Mouse (Mus musculus): ENCODE results near the gene Eif5a. TPM values are rescaled to one million over a fixed set of nuclear protein-coding genes. Genes with fewer than 3 reads are reported as not detected.
A peak's percentile ranks its signal among the peaks of the same experiment; 100 is the strongest.
"Not testable (repeated sequence)": the region's sequence is repeated elsewhere in the genome, so short reads cannot be mapped to it uniquely, and the experiment has no call there.

Gene Eif5a
- polyA plus RNA-seq, 1 experiment from 2014 or later, result 1,083 TPM

- WGBS, result 79% methylated on average over 4 of the region's 4 CpGs
- Histone ChIP-seq H3K36me3 (ENCODE audit: control insufficient read depth, insufficient read depth, low read length) (no peaks in the 10 kb centered on the region), H3K9ac (replicated peaks; ENCODE audit: low read length) (no peak overlapping the region), H3K4me2 (ENCODE audit: low read length) (no peak overlapping the region), H3K4me1 (ENCODE audit: control insufficient read depth, insufficient read depth, low read length) (peaks cover 6% of the 10 kb centered on the region; the same call in 1 of the 2 replicates), H3K9me3 (ENCODE audit: control insufficient read depth, low read length) (no peaks in the 10 kb centered on the region), H3K27me3 (ENCODE audit: control insufficient read depth, insufficient read depth, low read length) (peaks cover 25% of the 10 kb centered on the region), H3K4me3 (replicated peaks; ENCODE audit: low read depth, low read length) (no peak overlapping the region), H3K27ac (replicated peaks; ENCODE audit: low read depth, low read length) (no peak overlapping the region)
- no peak for ATAC-seq (ENCODE audit: low FRiP score, low TSS enrichment)
- no peak for DNase-seq
Observed at GRCm38 (mm10) chr11:69933066-69933465, 11.3 kb upstream of the Eif5a start.

GRCm38 (mm10) chr11:69932254-69932653 lies 10.5 kb upstream of the Eif5a start:
- Histone ChIP-seq H3K4me1 (ENCODE audit: control insufficient read depth, insufficient read depth, low read length) (peaks cover 6% of the 10 kb centered on the region; the same call in 1 of the 2 replicates), H3K9me3 (ENCODE audit: control insufficient read depth, low read length) (no peaks in the 10 kb centered on the region), H3K9ac (replicated peaks; ENCODE audit: low read length) (no peak overlapping the region), H3K36me3 (ENCODE audit: control insufficient read depth, insufficient read depth, low read length) (no peaks in the 10 kb centered on the region), H3K4me3 (replicated peaks; ENCODE audit: low read depth, low read length) (no peak overlapping the region), H3K27ac (replicated peaks; ENCODE audit: low read depth, low read length) (no peak overlapping the region), H3K27me3 (ENCODE audit: control insufficient read depth, insufficient read depth, low read length) (peaks cover 21% of the 10 kb centered on the region), H3K4me2 (ENCODE audit: low read length) (no peak overlapping the region)
- WGBS, result 51% methylated on average over 3 of the region's 3 CpGs
- ATAC-seq (ENCODE audit: low FRiP score, low TSS enrichment) (no peak), DNase-seq (peak; percentile 12)

GRCm38 (mm10) chr11:69931769-69932168 lies 10.0 kb upstream of the Eif5a start:
- H3K4me3 ChIP-seq (replicated peaks; ENCODE audit: low read depth, low read length), result no peak overlapping the region
- no peak overlapping the region for H3K9ac ChIP-seq (replicated peaks; ENCODE audit: low read length)
- no peaks in the 10 kb centered on the region for H3K9me3 ChIP-seq (ENCODE audit: control insufficient read depth, low read length)
- DNase-seq (no peak), ATAC-seq (ENCODE audit: low FRiP score, low TSS enrichment) (no peak)
- H3K36me3 ChIP-seq (ENCODE audit: control insufficient read depth, insufficient read depth, low read length), result no peaks in the 10 kb centered on the region
- no peak overlapping the region for H3K4me2 ChIP-seq (ENCODE audit: low read length)
- H3K4me1 ChIP-seq (ENCODE audit: control insufficient read depth, insufficient read depth, low read length), result peaks cover 6% of the 10 kb centered on the region; the same call in 1 of the 2 replicates
- peaks cover 16% of the 10 kb centered on the region for H3K27me3 ChIP-seq (ENCODE audit: control insufficient read depth, insufficient read depth, low read length)
- 77% methylated on average over 8 of the region's 8 CpGs for whole genome bisulfite sequencing
- H3K27ac ChIP-seq (replicated peaks; ENCODE audit: low read depth, low read length), result no peak overlapping the region

GRCm38 (mm10) chr11:69930967-69931537 lies 9.3 kb upstream of the Eif5a start:
- Histone ChIP-seq H3K4me1 (ENCODE audit: control insufficient read depth, insufficient read depth, low read length) (no peaks in the 10 kb centered on the region), H3K9me3 (ENCODE audit: control insufficient read depth, low read length) (no peaks in the 10 kb centered on the region), H3K27me3 (ENCODE audit: control insufficient read depth, insufficient read depth, low read length) (peaks cover 9% of the 10 kb centered on the region), H3K4me2 (ENCODE audit: low read length) (no peak overlapping the region), H3K36me3 (ENCODE audit: control insufficient read depth, insufficient read depth, low read length) (no peaks in the 10 kb centered on the region), H3K27ac (replicated peaks; ENCODE audit: low read depth, low read length) (no peak overlapping the region), H3K4me3 (replicated peaks; ENCODE audit: low read depth, low read length) (no peak overlapping the region), H3K9ac (replicated peaks; ENCODE audit: low read length) (no peak overlapping the region)
- 79% methylated on average over 3 of the region's 3 CpGs for WGBS
- ATAC-seq (ENCODE audit: low FRiP score, low TSS enrichment), result no peak
- DNase-seq, result no peak

GRCm38 (mm10) chr11:69930176-69930575 lies 8.4 kb upstream of the Eif5a start:
- H3K36me3 ChIP-seq (ENCODE audit: control insufficient read depth, insufficient read depth, low read length); ATAC-seq (ENCODE audit: low FRiP score, low TSS enrichment); DNase-seq; H3K27ac ChIP-seq (replicated peaks; ENCODE audit: low read depth, low read length); H3K4me1 ChIP-seq (ENCODE audit: control insufficient read depth, insufficient read depth, low read length); H3K27me3 ChIP-seq (ENCODE audit: control insufficient read depth, insufficient read depth, low read length); H3K4me3 ChIP-seq (replicated peaks; ENCODE audit: low read depth, low read length); H3K9me3 ChIP-seq (ENCODE audit: control insufficient read depth, low read length); H3K9ac ChIP-seq (replicated peaks; ENCODE audit: low read length); H3K4me2 ChIP-seq (ENCODE audit: low read length): not testable (repeated sequence)
- 91% methylated on average over 8 of the region's 8 CpGs for WGBS

GRCm38 (mm10) chr11:69929712-69930111 lies 8.0 kb upstream of the Eif5a start:
- DNase-seq (no peak), ATAC-seq (ENCODE audit: low FRiP score, low TSS enrichment) (no peak)
- Histone ChIP-seq H3K4me1 (ENCODE audit: control insufficient read depth, insufficient read depth, low read length) (no peaks in the 10 kb centered on the region), H3K4me2 (ENCODE audit: low read length) (no peak overlapping the region), H3K27me3 (ENCODE audit: control insufficient read depth, insufficient read depth, low read length) (no peaks in the 10 kb centered on the region), H3K36me3 (ENCODE audit: control insufficient read depth, insufficient read depth, low read length) (no peaks in the 10 kb centered on the region), H3K27ac (replicated peaks; ENCODE audit: low read depth, low read length) (no peak overlapping the region), H3K9me3 (ENCODE audit: control insufficient read depth, low read length) (no peaks in the 10 kb centered on the region), H3K4me3 (replicated peaks; ENCODE audit: low read depth, low read length) (no peak overlapping the region), H3K9ac (replicated peaks; ENCODE audit: low read length) (no peak overlapping the region)
- WGBS, result 89% methylated on average over 4 of the region's 4 CpGs

- no peak overlapping the region for H3K9ac ChIP-seq (replicated peaks; ENCODE audit: low read length)
- no peak for ATAC-seq (ENCODE audit: low FRiP score, low TSS enrichment)
- no peaks in the 10 kb centered on the region for H3K9me3 ChIP-seq (ENCODE audit: control insufficient read depth, low read length)
- no peak for DNase-seq
- no peaks in the 10 kb centered on the region for H3K36me3 ChIP-seq (ENCODE audit: control insufficient read depth, insufficient read depth, low read length)
- H3K4me2 ChIP-seq (ENCODE audit: low read length), result no peak overlapping the region
- 97% methylated on average over 2 of the region's 2 CpGs for WGBS
- 0 out of 2 replicates have a peak, but pooled peaks cover 1% of the 10 kb centered on the region for H3K4me1 ChIP-seq (ENCODE audit: control insufficient read depth, insufficient read depth, low read length)
- H3K4me3 ChIP-seq (replicated peaks; ENCODE audit: low read depth, low read length), result no peak overlapping the region
- no peak overlapping the region for H3K27ac ChIP-seq (replicated peaks; ENCODE audit: low read depth, low read length)
- no peaks in the 10 kb centered on the region for H3K27me3 ChIP-seq (ENCODE audit: control insufficient read depth, insufficient read depth, low read length)
Observed at GRCm38 (mm10) chr11:69927501-69927900, 5.7 kb upstream of the Eif5a start.

- peaks cover 9% of the 10 kb centered on the region for H3K4me1 ChIP-seq (ENCODE audit: control insufficient read depth, insufficient read depth, low read length)
- WGBS, result 69% methylated on average over 3 of the region's 3 CpGs
- no peak overlapping the region; the same call in 1 of the 2 replicates for H3K27ac ChIP-seq (replicated peaks; ENCODE audit: low read depth, low read length)
- ATAC-seq (ENCODE audit: low FRiP score, low TSS enrichment) (no peak), DNase-seq (no peak)
- peak overlapping the region; percentile 52; the same call in 1 of the 2 replicates for H3K9ac ChIP-seq (replicated peaks; ENCODE audit: low read length)
- H3K9me3 ChIP-seq (ENCODE audit: control insufficient read depth, low read length), result no peaks in the 10 kb centered on the region
- H3K27me3 ChIP-seq (ENCODE audit: control insufficient read depth, insufficient read depth, low read length), result no peaks in the 10 kb centered on the region
- H3K4me3 ChIP-seq (replicated peaks; ENCODE audit: low read depth, low read length), result no peak overlapping the region
- H3K36me3 ChIP-seq (ENCODE audit: control insufficient read depth, insufficient read depth, low read length), result peaks cover 13% of the 10 kb centered on the region
- peak overlapping the region; percentile 64; the same call in 1 of the 2 replicates for H3K4me2 ChIP-seq (ENCODE audit: low read length)
Observed at GRCm38 (mm10) chr11:69922796-69923195, 1.0 kb upstream of the Eif5a start.

GRCm38 (mm10) chr11:69922012-69922756 lies 426 bp upstream of the Eif5a start:
- H3K9ac ChIP-seq (replicated peaks; ENCODE audit: low read length), result peak overlapping the region; percentile 52
- no peaks in the 10 kb centered on the region for H3K9me3 ChIP-seq (ENCODE audit: control insufficient read depth, low read length)
- DNase-seq (no peak), ATAC-seq (ENCODE audit: low FRiP score, low TSS enrichment) (no peak)
- peaks cover 9% of the 10 kb centered on the region for H3K4me1 ChIP-seq (ENCODE audit: control insufficient read depth, insufficient read depth, low read length)
- peaks cover 19% of the 10 kb centered on the region for H3K36me3 ChIP-seq (ENCODE audit: control insufficient read depth, insufficient read depth, low read length)
- H3K27ac ChIP-seq (replicated peaks; ENCODE audit: low read depth, low read length), result peak overlapping the region; percentile 87
- H3K27me3 ChIP-seq (ENCODE audit: control insufficient read depth, insufficient read depth, low read length), result no peaks in the 10 kb centered on the region
- peak overlapping the region; percentile 91 for H3K4me3 ChIP-seq (replicated peaks; ENCODE audit: low read depth, low read length)
- H3K4me2 ChIP-seq (ENCODE audit: low read length), result peak overlapping the region; percentile 64
- 2% methylated on average over 12 of the region's 12 CpGs for WGBS
